18 mouse cellular contexts compared by ENCODE assay signal in genomic region chr13:55069719-55070118, GRCm38 (mm10). TPM values are rescaled to one million over a fixed set of nuclear protein-coding genes. Genes with fewer than 3 reads are reported as not detected.
DNase-seq lines count a peak whose midpoint lies in the region; ATAC-seq lines count a peak whose summit lies in the region.
"Had no signal": no experiment of that assay in that cellular context is flagged by ENCODE, and none has a peak within 500 bp of the region (broad histone marks: within the 10 kb centered on the region; RNA-seq: fewer than 3 reads in every experiment).

No protein-coding gene starts in this region.

- peak; percentile 47; the same call in 1 of the 2 replicates for ATAC-seq in lung, embryonic 16.5 days (ENCODE audit: low read depth)
- ATAC-seq: forebrain, embryonic 13.5 days; forebrain, postnatal 0 days had no signal

- 45% methylated on average over 7 of the region's 7 CpGs for WGBS in lung, embryonic 16.5 days

- H3K27ac ChIP-seq in lung, embryonic 16.5 days (ENCODE audit: low read length) = no peak overlapping the region
- H3K27ac ChIP-seq: embryonic facial prominence, embryonic 10.5 days; forebrain, embryonic 13.5 days; gastrocnemius, adult 2 months; heart, embryonic 13.5 days; hindbrain, embryonic 15.5 days had no signal

- no peak overlapping the region for H3K4me2 ChIP-seq in lung, embryonic 16.5 days (ENCODE audit: low read depth, low read length)
- H3K4me2 ChIP-seq: forebrain, embryonic 13.5 days; heart, embryonic 13.5 days; hindbrain, embryonic 15.5 days had no signal

- no peaks in the 10 kb centered on the region for H3K27me3 ChIP-seq in lung, embryonic 16.5 days (ENCODE audit: control insufficient read depth, insufficient read depth, low read depth, low read length)
- H3K27me3 ChIP-seq: CH12.LX; forebrain, embryonic 13.5 days; heart, embryonic 13.5 days; hindbrain, embryonic 15.5 days had no signal

- no peak overlapping the region for H3K9ac ChIP-seq in lung, embryonic 16.5 days (ENCODE audit: low read length)
- H3K9ac ChIP-seq: forebrain, embryonic 13.5 days; forebrain, postnatal 0 days; heart, embryonic 13.5 days; hindbrain, embryonic 15.5 days had no signal

- H3K4me1 ChIP-seq in lung, embryonic 16.5 days (replicated peaks; ENCODE audit: control insufficient read depth, insufficient read depth, low read length) = no peaks in the 10 kb centered on the region
- H3K4me1 ChIP-seq: embryonic facial prominence, embryonic 10.5 days; forebrain, embryonic 13.5 days; heart, embryonic 13.5 days; hindbrain, embryonic 15.5 days had no signal

- no peak overlapping the region for H3K4me3 ChIP-seq in lung, embryonic 16.5 days (ENCODE audit: low read length)
- H3K4me3 ChIP-seq: embryonic facial prominence, embryonic 10.5 days; forebrain, embryonic 13.5 days; gastrocnemius, adult 2 months; heart, embryonic 13.5 days; hindbrain, embryonic 15.5 days had no signal

- H3K9me3 ChIP-seq in lung, embryonic 16.5 days (ENCODE audit: control insufficient read depth, low read length) = no peaks in the 10 kb centered on the region
- H3K9me3 ChIP-seq: embryonic facial prominence, embryonic 10.5 days; forebrain, embryonic 13.5 days; heart, embryonic 13.5 days; hindbrain, embryonic 15.5 days had no signal

- peak; percentile 21 for DNase-seq in embryo, embryonic 10.5 days (ENCODE audit: low spot score)
- DNase-seq in lung, postnatal 25 days (ENCODE audit: low spot score) = peak; percentile 9
- no peak for DNase-seq in MN1 (ENCODE audit: low spot score)
- DNase-seq in adrenal gland, postnatal 10 days = no peak
- DNase-seq in layer of hippocampus, adult 9-11 months = no peak
- DNase-seq: adrenal gland, postnatal 25 days; cerebellum, adult 18-20 months; cerebellum, postnatal 10 days; forebrain, postnatal 0 days; gastrocnemius, adult 2 months; gastrocnemius, postnatal 25 days; heart, postnatal 36 days had no signal

- no peaks in the 10 kb centered on the region for H3K36me3 ChIP-seq in lung, embryonic 16.5 days (ENCODE audit: control insufficient read depth, insufficient read depth, low read length)
- H3K36me3 ChIP-seq: embryonic facial prominence, embryonic 10.5 days; hindbrain, embryonic 15.5 days had no signal

RNA-seq across cellular contexts. Expression of gene Uimc1, which starts 30.4 kb away (rescaled TPM):
- 30.9 and 34.7 TPM in 2 replicates for polyA plus RNA-seq in lung, embryonic 16.5 days (2015; fragmentation: Nextera tagmentation; extraction: Ambion mirVana)
- 10 to 100 TPM; 26.0 to 27.6 TPM for total RNA-seq in adrenal gland, postnatal 10 days (2021)

RNA-seq across cellular contexts. Expression of gene Zfp346, which starts 35.4 kb away (rescaled TPM):
- polyA plus RNA-seq in lung, embryonic 16.5 days (2015; fragmentation: Nextera tagmentation; extraction: Ambion mirVana) = 15.1 and 20.0 TPM in 2 replicates
- 10 to 100 TPM; 32.3 to 40.5 TPM for total RNA-seq in adrenal gland, postnatal 10 days (2021)

RNA-seq across cellular contexts. Expression of gene Hk3, which starts 48.5 kb away (rescaled TPM):
- 0.95 and 1.3 TPM in 2 replicates for polyA plus RNA-seq in lung, embryonic 16.5 days (2015; fragmentation: Nextera tagmentation; extraction: Ambion mirVana)
- 1 to 10 TPM; 1.7 to 2.0 TPM for total RNA-seq in adrenal gland, postnatal 10 days (2021)

Comparison
In these comparisons a context has a peak if more than half of its experiments do, and no peak if none do; other contexts are left out.
1. DNase-seq: peak in embryo, embryonic 10.5 days (single experiment) and lung, postnatal 25 days (single experiment); none in MN1 (single experiment), adrenal gland, postnatal 10 days (single experiment) and layer of hippocampus, adult 9-11 months (single experiment).